Mouse (Mus musculus): Measurements from ENCODE around the gene Sox12.
"Not testable (repeated sequence)": the region's sequence is repeated elsewhere in the genome, so short reads cannot be mapped to it uniquely, and the experiment has no call there.

The Sox12 gene

DNA sequence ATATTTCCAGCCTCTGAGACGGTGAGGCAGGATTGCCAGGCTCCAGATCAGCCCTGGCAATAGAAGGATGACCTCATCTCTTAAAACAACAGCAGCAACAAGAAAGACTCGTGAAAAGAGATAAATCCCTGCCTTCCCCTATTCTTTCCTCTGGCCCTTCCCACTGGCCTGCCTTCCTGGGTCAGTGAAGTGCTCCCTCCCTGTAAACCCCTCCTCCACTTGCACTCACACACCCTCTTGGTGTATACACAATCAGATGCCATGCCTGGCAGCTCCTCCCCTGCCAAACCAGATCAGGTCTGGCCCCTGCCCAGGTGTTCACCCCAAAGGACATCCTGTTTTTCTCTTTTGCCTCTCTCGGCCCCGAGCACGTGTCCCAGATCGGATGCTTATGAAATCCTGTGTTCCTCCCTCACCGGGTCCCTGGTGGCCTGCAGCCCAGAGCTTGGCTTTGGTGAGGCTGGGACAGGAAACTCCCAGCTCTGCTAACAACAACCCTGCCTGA, 37.5 kb downstream of the Sox12 start:
- DNase-seq (ENCODE audit: extremely low read depth, insufficient read length, low spot score) = peak; percentile 51

DNA sequence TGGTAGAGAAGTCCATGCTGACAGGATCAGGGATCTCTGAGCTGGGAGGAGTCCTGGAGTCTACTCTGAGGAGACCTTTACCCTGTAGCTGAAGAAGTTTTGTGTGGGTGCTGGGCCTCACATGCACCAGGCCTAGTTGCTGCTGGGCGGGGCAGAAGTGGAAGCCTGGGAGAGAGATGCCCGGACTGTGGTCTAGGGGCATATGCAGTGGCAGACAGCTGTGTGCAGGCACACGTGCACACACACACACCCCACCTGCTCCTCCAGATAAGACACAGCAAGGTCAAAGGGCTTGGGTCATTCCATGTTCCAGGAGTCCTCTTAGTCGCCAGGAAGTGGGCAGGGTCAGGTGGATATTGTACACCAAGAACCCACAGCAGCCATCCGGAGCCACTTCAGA, 38.2 kb downstream of the Sox12 start:
- DNase-seq (ENCODE audit: extremely low read depth, insufficient read length, low spot score) = no peak

DNA sequence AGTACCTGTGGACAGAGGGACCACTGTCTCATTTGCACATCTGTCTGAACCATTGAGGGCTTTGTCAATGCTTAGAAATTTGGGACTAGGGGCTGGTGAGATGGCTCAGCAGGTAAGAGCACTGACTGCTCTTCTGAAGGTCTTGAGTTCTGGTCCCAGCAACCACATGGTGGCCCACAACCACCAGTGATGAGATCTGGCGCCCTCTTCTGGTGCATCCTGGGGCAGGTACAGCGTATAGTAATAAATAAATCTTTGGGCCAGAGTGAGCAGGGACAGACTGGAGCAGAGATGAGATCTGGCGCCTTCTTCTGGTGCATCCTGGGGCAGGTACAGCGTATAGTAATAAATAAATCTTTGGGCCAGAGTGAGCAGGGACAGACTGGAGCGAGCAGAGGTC, 38.9 kb downstream of the Sox12 start:
- DNase-seq (ENCODE audit: extremely low read depth, insufficient read length, low spot score) = not testable (repeated sequence)

DNA sequence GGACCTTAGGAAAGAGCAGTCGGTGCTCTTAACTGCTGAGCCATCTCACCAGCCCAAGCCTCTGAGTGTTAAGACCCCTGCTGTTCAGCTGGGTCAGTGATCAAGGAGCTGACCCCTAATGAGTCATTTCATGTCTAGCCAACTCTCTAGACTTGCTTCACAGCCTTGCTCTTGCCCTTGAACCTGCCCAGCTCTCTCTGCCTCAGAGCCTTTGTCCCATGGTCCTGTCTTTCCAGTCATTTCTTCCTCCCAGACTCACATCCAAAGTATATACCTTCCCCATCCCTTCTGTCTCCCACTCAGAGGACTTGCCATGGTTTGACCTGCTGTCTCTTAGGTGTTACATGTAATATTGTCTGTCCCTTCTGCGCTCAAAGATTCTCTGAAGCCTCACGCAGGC, 40.6 kb downstream of the Sox12 start:
- no peak for DNase-seq (ENCODE audit: extremely low read depth, insufficient read length, low spot score)

DNA sequence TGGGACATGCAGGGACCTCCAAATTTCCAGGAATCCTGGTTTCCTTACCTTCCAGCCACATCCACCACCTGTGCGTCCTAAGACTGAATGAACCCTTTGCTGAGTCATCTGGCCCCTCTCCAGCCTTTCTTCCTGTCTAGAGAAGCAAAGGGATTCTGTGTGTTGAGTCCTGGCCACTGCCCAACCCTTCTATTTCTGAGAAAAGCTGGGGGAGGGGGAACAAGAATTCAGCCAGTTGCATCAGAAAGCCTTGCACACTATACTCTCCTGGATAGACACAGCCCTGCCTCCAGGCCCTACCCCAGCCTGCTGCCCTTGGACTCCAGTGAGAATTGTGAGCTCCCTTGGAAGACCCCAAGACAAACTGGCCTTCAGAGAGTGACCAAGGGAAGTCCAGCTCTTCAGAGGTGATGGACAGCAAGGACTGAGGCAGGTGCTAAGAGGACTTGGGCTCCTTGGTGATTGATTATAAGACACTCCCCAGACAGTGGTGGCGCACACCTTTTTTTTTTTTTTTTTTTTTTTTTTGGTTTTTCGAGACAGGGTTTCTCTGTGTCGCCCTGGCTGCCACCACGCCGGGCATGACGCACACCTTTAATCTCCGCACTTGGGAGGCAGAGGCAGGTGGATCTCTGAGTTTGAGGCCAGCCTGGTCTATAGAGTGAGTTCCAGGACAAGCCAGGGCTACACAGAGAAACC, 47.9 kb downstream of the Sox12 start:
- DNase-seq (ENCODE audit: extremely low read depth, insufficient read length, low spot score) = peak; percentile 81

DNA sequence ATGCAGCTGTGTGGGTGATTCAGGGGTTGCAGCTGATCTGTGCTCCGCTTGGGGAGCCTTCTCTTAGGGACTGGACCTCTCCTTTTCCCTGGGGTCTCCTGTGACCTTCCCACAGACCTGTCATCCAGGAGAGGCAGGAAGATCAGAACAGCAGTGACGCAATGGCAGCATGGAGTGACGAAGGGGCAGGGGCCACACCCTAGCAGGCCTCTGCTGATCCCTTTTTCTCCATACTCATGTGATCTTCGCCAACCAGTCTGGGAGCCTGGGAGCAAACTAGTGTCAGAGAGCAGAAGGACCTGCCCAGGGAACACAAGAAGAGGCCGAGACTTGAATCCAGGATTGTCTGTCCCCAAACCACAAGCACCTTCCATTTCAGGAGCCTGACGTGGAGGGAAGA, 48.7 kb downstream of the Sox12 start:
- peak; percentile 40 for DNase-seq (ENCODE audit: extremely low read depth, insufficient read length, low spot score)

DNA sequence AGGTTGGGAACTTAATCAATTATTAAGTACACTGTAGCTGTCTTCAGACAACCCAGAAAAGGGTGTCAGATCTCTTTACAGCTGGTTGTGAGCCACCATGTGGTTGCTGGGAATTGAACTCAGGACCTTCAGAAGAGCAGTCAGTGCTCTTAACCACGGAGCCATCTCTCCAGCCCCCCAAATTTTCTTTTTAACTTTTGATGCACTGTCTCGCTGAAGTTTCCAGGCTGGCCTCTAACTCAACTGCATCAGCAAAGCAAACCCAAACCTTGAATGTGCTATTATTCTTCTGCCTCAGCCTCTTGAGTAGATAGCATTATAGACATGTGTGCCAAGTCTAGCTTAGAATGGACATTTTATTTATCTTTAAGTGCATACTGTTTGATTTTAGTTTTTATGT, 50.1 kb downstream of the Sox12 start:
- DNase-seq (ENCODE audit: extremely low read depth, insufficient read length, low spot score) = no peak

DNA sequence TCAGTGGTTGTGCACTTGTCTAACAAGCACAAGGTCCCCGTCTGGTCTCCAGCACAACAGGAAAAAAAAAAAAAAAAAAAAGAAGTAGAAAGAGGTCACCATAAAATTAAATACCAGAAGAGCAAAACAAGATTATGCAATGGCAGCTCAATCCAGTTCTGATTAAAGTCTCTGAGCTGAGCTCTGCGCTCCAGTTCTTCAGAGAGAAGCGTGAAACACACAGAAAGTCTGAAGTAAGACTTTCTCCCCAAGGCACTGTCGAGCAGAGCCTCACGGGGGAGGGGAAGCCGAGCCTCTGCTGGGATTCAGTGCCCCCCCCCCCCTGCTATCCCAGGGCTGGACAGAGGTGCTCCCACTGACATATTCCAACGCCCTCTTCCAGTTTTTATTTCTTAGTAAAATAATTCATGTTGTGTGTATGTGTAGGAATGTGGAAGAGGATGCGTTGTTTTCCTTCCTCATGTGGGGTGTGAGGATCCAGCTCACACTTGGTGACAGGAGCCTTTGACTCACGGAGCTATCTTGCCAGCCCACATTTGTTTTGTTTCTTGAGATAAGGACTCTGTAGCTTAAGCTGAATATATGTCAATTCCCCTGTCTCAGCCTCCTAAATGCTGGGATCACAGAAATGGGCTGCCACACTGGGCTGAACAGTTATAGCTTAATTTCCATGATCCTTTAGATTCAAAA, 50.9 kb downstream of the Sox12 start:
- DNase-seq (ENCODE audit: extremely low read depth, insufficient read length, low spot score) = no peak

DNA sequence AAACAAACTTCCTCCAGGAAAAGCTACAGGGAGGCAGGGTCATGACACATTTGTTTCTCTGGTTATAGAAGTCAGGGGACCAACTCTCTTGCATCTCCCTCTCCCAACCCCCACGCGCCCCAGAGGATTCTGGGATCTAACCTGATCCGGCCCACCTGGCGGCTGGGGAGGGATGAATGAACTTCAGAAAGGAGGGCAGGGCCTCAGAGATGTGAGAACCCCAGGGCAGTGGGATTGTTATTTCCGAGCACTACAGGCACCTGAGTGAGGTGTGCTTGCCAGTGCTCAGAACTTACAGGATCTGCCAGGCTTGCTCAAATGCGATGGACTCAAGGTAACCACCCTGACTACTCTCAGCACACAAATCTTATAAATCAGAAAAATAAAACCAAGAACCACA, 52.5 kb downstream of the Sox12 start:
- DNase-seq (ENCODE audit: extremely low read depth, insufficient read length, low spot score) = no peak

DNA sequence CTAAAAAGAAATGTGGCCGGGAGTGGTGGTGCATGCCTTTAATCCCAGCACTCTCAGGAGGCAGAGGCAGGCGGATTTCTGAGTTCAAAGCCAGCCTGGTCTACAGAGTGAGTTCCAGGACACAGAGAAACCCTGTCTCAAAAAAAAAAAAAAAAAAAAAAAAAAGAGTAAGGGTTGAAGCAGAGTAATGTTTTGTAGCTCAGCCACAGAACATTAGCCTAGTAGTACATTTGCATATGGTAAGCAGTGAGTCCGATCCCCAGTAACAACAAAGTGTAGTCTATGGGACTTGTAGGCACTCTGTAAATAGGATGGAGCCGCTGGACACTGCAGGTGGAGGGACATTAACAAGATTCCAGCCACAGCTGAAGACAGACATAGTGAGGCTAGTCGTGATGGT, 53.0 kb downstream of the Sox12 start:
- DNase-seq (ENCODE audit: extremely low read depth, insufficient read length, low spot score) = no peak

DNA sequence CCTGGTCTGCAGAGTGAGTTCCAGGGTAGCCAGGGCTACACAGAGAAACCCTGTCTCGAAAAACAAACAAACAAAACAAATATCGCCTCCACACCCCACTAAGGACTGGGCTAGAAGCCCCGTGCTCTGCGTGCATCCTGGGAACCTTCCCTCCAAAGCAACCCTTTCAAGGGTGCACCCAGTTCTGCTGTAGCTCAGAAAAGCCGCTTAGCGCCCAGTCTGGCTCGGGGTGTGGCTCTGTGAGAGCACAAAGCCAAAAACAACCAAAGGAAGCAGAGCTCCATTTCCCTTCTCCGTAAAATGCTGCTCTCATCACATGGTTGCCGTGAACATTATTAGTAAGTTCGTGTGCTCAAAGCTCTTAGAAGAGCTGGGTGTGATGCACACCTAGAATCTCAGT, 53.5 kb downstream of the Sox12 start:
- DNase-seq (ENCODE audit: extremely low read depth, insufficient read length, low spot score) = peak; percentile 66

All from 3134 (cell line).